Mouse (Mus musculus) heart, adult 2 months (tissue): ENCODE results near the gene Rb1.

Experiments
- EP300 ChIP-seq: fragments of 200-500 bp; IDR thresholded peaks from 2 replicates; pipeline ENCODE4 v1.6.1; 2011; ENCODE audit warnings: low read depth, low read length, control low read depth; ENCODE audit not compliant: insufficient read depth
- POLR2A ChIP-seq: fragments of 200-500 bp; IDR thresholded peaks from 2 replicates; pipeline ENCODE4 v1.6.1; 2011; ENCODE audit warnings: mild to moderate bottlenecking, low read depth, low read length, control low read depth; ENCODE audit not compliant: insufficient read depth

DNA sequence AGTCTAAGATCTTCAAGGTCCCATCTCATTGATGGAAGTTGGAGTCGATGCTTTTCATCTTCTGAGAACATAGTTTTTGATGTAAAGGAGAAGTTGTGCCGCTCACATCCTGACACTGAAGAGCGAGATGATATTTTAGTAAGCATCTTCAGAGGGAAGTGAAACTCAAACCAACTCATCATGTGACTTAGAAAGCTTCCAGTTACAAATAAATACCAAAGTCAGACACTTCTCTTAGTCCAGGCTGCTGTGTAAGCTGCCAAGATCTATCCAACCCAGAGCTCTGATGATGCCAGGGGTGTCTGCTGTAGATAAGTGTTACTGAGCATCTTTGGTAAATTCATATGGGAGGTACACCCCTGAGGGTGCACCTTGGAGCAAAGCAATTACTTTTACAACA is 8.3 kb upstream of the Rb1 start:
- TF ChIP-seq EP300: no peak
- TF ChIP-seq POLR2A: no peak
